Mouse (Mus musculus): ENCODE measurements around the gene Kcnc4.

The Kcnc4 gene

GRCm38 (mm10) chr3:107459196-107459772, at the start of gene Kcnc4:
Kcnc4 (minus strand) TSS chr3:107459552.
- no peak for DNase-seq (ENCODE audit: low spot score)

- no peak for DNase-seq (ENCODE audit: low spot score)
Measured at GRCm38 (mm10) chr3:107508696-107509095, 49.3 kb upstream of the Kcnc4 start.

- DNase-seq (ENCODE audit: low spot score): no peak
Measured at GRCm38 (mm10) chr3:107507966-107508365, 48.6 kb upstream of the Kcnc4 start.

- no peak for DNase-seq (ENCODE audit: low spot score)
Measured at GRCm38 (mm10) chr3:107506531-107506930, 47.2 kb upstream of the Kcnc4 start.

- no peak for DNase-seq (ENCODE audit: low spot score)
Measured at GRCm38 (mm10) chr3:107505464-107506367, 46.4 kb upstream of the Kcnc4 start.

GRCm38 (mm10) chr3:107504542-107504941, 45.2 kb upstream of the Kcnc4 start:
- DNase-seq (ENCODE audit: low spot score): no peak

- DNase-seq (ENCODE audit: low spot score): no peak
Measured at GRCm38 (mm10) chr3:107503716-107504115, 44.4 kb upstream of the Kcnc4 start.

GRCm38 (mm10) chr3:107501702-107502151, 42.4 kb upstream of the Kcnc4 start:
- no peak for DNase-seq (ENCODE audit: low spot score)

- no peak for DNase-seq (ENCODE audit: low spot score)
Measured at GRCm38 (mm10) chr3:107500301-107500700, 40.9 kb upstream of the Kcnc4 start.

GRCm38 (mm10) chr3:107496086-107496850, 36.9 kb upstream of the Kcnc4 start:
- no peak for DNase-seq (ENCODE audit: low spot score)

GRCm38 (mm10) chr3:107495524-107495923, 36.2 kb upstream of the Kcnc4 start:
- DNase-seq (ENCODE audit: low spot score): no peak

GRCm38 (mm10) chr3:107491459-107491858, 32.1 kb upstream of the Kcnc4 start:
- peak; percentile 58 for DNase-seq (ENCODE audit: low spot score)

GRCm38 (mm10) chr3:107488637-107489036, 29.3 kb upstream of the Kcnc4 start:
- DNase-seq (ENCODE audit: low spot score): no peak

GRCm38 (mm10) chr3:107483290-107483689, 23.9 kb upstream of the Kcnc4 start:
- no peak for DNase-seq (ENCODE audit: low spot score)

- no peak for DNase-seq (ENCODE audit: low spot score)
Measured at GRCm38 (mm10) chr3:107480660-107481059, 21.3 kb upstream of the Kcnc4 start.

GRCm38 (mm10) chr3:107472198-107472597, 12.8 kb upstream of the Kcnc4 start:
- DNase-seq (ENCODE audit: low spot score): peak; percentile 44

- DNase-seq (ENCODE audit: low spot score): no peak
Measured at GRCm38 (mm10) chr3:107469059-107469458, 9.7 kb upstream of the Kcnc4 start.

GRCm38 (mm10) chr3:107468106-107468505, 8.8 kb upstream of the Kcnc4 start:
- no peak for DNase-seq (ENCODE audit: low spot score)

- peak; percentile 60 for DNase-seq (ENCODE audit: low spot score)
Measured at GRCm38 (mm10) chr3:107466577-107466976, 7.2 kb upstream of the Kcnc4 start.

- DNase-seq (ENCODE audit: low spot score): peak; percentile 57
Measured at GRCm38 (mm10) chr3:107462160-107462559, 2.8 kb upstream of the Kcnc4 start.

- no peak for DNase-seq (ENCODE audit: low spot score)
Measured at GRCm38 (mm10) chr3:107459773-107460431, 550 bp upstream of the Kcnc4 start.
